14 mouse cellular contexts compared by ENCODE assay signal in the genomic region with DNA sequence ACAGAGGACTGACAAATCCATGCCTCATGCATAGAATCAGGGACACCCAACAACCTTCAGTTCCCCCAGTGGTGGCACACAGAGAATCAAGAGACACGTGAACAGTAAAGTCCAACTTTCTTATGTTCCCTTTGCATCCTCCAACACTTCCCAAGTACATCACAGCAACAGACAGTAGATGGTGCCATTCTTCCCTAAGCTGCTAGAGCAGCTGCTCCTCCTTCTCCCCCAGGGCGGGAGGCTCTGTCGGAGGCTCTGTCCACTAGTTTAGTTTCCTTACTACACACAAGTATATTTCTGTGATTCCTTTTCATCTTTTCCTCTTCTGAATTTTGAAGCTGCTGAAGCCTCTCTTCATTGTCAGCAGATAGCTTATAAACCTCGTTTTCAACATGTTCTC.
DNase-seq lines count a peak whose midpoint lies in the region; ATAC-seq and TF ChIP-seq lines count a peak whose summit lies in the region.
"Had no signal": no experiment of that assay in that cellular context is flagged by ENCODE, and none has a peak within 500 bp of the region (broad histone marks: within the 10 kb centered on the region; RNA-seq: fewer than 3 reads in every experiment).

No protein-coding gene starts in this region.

- peak; percentile 1 to 7 for DNase-seq in cerebellum, postnatal 10 days
- no peak for DNase-seq in cerebellum, adult 11-12 months
- DNase-seq in hindbrain, postnatal 0 days (ENCODE audit: low spot score) = peak; percentile 56
- DNase-seq in right cerebral cortex, adult 2 months (ENCODE audit: low spot score in 2 of 2) = peak; percentile 3 to 6
- no peak for DNase-seq in right cerebral cortex, adult 18-20 months
- DNase-seq in lung, adult 2 months = no peak
- DNase-seq: cerebellum, adult 18-20 months; heart, postnatal 36 days; liver, postnatal 0 days; thymus, adult 18-20 months had no signal

- H3K4me2 ChIP-seq in hindbrain, postnatal 0 days (ENCODE audit: low read depth, low read length) = no peak overlapping the region
- H3K4me2 ChIP-seq in hindbrain, embryonic 13.5 days = no peak overlapping the region
- H3K4me2 ChIP-seq: embryonic facial prominence, embryonic 15.5 days; limb, embryonic 12.5 days had no signal

- no peaks in the 10 kb centered on the region for H3K9me3 ChIP-seq in hindbrain, postnatal 0 days (ENCODE audit: low read length)
- no peaks in the 10 kb centered on the region for H3K9me3 ChIP-seq in hindbrain, embryonic 13.5 days
- H3K9me3 ChIP-seq: embryonic facial prominence, embryonic 15.5 days; limb, embryonic 12.5 days had no signal

- 31% methylated on average over 4 of the region's 4 CpGs for WGBS in hindbrain, postnatal 0 days
- WGBS in hindbrain, embryonic 13.5 days = 50% methylated on average over 4 of the region's 4 CpGs
- WGBS in lung, adult 2 months = 29% methylated on average over 4 of the region's 4 CpGs

- no peaks in the 10 kb centered on the region for H3K4me1 ChIP-seq in hindbrain, postnatal 0 days (ENCODE audit: insufficient read depth, low read length)
- H3K4me1 ChIP-seq in hindbrain, embryonic 13.5 days (replicated peaks) = no peaks in the 10 kb centered on the region
- no peaks in the 10 kb centered on the region for H3K4me1 ChIP-seq in lung, adult 2 months (ENCODE audit: control insufficient read depth, insufficient read depth, low read length)
- H3K4me1 ChIP-seq: embryonic facial prominence, embryonic 15.5 days; limb, embryonic 12.5 days had no signal

- no peak overlapping the region for H3K9ac ChIP-seq in hindbrain, postnatal 0 days (replicated peaks; ENCODE audit: low read length)
- no peak overlapping the region for H3K9ac ChIP-seq in hindbrain, embryonic 13.5 days
- H3K9ac ChIP-seq: embryonic facial prominence, embryonic 15.5 days; limb, embryonic 12.5 days; liver, postnatal 0 days had no signal

- ATAC-seq in hindbrain, postnatal 0 days = no peak
- ATAC-seq in hindbrain, embryonic 13.5 days (ENCODE audit: low FRiP score) = no peak
- ATAC-seq in activated CD4-positive, CD25-positive, alpha-beta regulatory T cell, adult 4 months = no peak
- ATAC-seq: liver, postnatal 0 days had no signal

- H3K36me3 ChIP-seq in hindbrain, postnatal 0 days (ENCODE audit: insufficient read depth, low read length) = no peaks in the 10 kb centered on the region
- no peaks in the 10 kb centered on the region for H3K36me3 ChIP-seq in hindbrain, embryonic 13.5 days
- H3K36me3 ChIP-seq: embryonic facial prominence, embryonic 15.5 days; limb, embryonic 12.5 days had no signal

- H3K27me3 ChIP-seq in hindbrain, postnatal 0 days (ENCODE audit: insufficient read depth, low read length) = no peaks in the 10 kb centered on the region
- no peaks in the 10 kb centered on the region for H3K27me3 ChIP-seq in hindbrain, embryonic 13.5 days
- H3K27me3 ChIP-seq: embryonic facial prominence, embryonic 15.5 days; limb, embryonic 12.5 days had no signal

- peak; percentile 60 for TF ChIP-seq CTCF in hindbrain, postnatal 0 days (IDR thresholded peaks at IDR 0.05; ENCODE audit: low read depth)
- no peak for TF ChIP-seq CTCF in lung, adult 2 months (IDR thresholded peaks at IDR 0.05; ENCODE audit: insufficient read depth, low read length)

- H3K27ac ChIP-seq in hindbrain, postnatal 0 days = no peak overlapping the region
- H3K27ac ChIP-seq in hindbrain, embryonic 13.5 days = no peak overlapping the region
- H3K27ac ChIP-seq: embryonic facial prominence, embryonic 15.5 days; limb, embryonic 12.5 days had no signal

- TF ChIP-seq POLR2A in lung, adult 2 months (IDR thresholded peaks at IDR 0.05; ENCODE audit: borderline replicate concordance, extremely low read depth, low read depth, low read length) = no peak

- no peak overlapping the region for H3K4me3 ChIP-seq in hindbrain, postnatal 0 days (ENCODE audit: low read length)
- H3K4me3 ChIP-seq in hindbrain, embryonic 13.5 days = no peak overlapping the region
- no peak overlapping the region for H3K4me3 ChIP-seq in lung, adult 2 months (replicated peaks; ENCODE audit: extremely low read depth, low read depth, low read length)
- H3K4me3 ChIP-seq: embryonic facial prominence, embryonic 15.5 days; limb, embryonic 12.5 days had no signal

Comparison
In these comparisons a context has a peak if more than half of its experiments do, and no peak if none do; other contexts are left out.
1. DNase-seq: peak in cerebellum, postnatal 10 days (2 of 2), hindbrain, postnatal 0 days (single experiment) and right cerebral cortex, adult 2 months (2 of 2); none in cerebellum, adult 11-12 months (single experiment), right cerebral cortex, adult 18-20 months (single experiment) and lung, adult 2 months (single experiment).